Mouse (Mus musculus) hindbrain, embryonic 11.5 days (tissue): Measurements from ENCODE around the gene Gpr153. TPM values are rescaled to one million over a fixed set of nuclear protein-coding genes. Genes with fewer than 3 reads are reported as not detected.

Experiments
- ATAC-seq: fragments of 200-750 bp; cut with Nextera tagmentation; 2 replicates; pipeline ENCODE4 v1.8.0; 2017; ENCODE audit warnings: mild to moderate bottlenecking, moderate TSS enrichment, moderate library complexity; ENCODE audit not compliant: low FRiP score
- DNase-seq: peaks from one replicate; pipeline ENCODE4 v3.0.0-alpha.2; 2015; ENCODE audit warnings: low spot score
- H3K27ac ChIP-seq: fragments of 300-500 bp; sonication (generic); 2 replicates; pipeline ENCODE4 v1.5.1; 2014; ENCODE audit warnings: mild to moderate bottlenecking, low read depth, low read length
- H3K27me3 ChIP-seq: fragments of 300-500 bp; sonication (generic); 2 replicates; pipeline ENCODE4 v1.6.1; 2014; ENCODE audit warnings: mild to moderate bottlenecking, low read length, moderate library complexity, mixed read lengths; ENCODE audit not compliant: control insufficient read depth, insufficient read depth
- H3K36me3 ChIP-seq: fragments of 300-500 bp; sonication (generic); 2 replicates; pipeline ENCODE4 v1.6.1; 2014; ENCODE audit warnings: mild to moderate bottlenecking, low read length, moderate library complexity, mixed read lengths; ENCODE audit not compliant: control insufficient read depth, insufficient read depth
- H3K4me1 ChIP-seq: fragments of 300-500 bp; sonication (generic); replicated peaks from 2 replicates; pipeline ENCODE4 v1.6.1; 2014; ENCODE audit warnings: low read length, mixed read lengths; ENCODE audit not compliant: control insufficient read depth, insufficient read depth
- H3K4me2 ChIP-seq: fragments of 300-500 bp; sonication (generic); replicated peaks from 2 replicates; pipeline ENCODE4 v1.6.1; 2014; ENCODE audit warnings: mild to moderate bottlenecking, low read depth, low read length
- H3K4me3 ChIP-seq: fragments of 300-500 bp; sonication (generic); 2 replicates; pipeline ENCODE4 v1.5.1; 2014; ENCODE audit warnings: low read depth, low read length
- H3K9ac ChIP-seq: fragments of 300-500 bp; sonication (generic); 2 replicates; pipeline ENCODE4 v1.6.1; 2014; ENCODE audit warnings: low read depth, low read length
- H3K9me3 ChIP-seq: fragments of 300-500 bp; sonication (generic); 2 replicates; pipeline ENCODE4 v1.6.1; 2016; ENCODE audit warnings: low read length; ENCODE audit not compliant: control insufficient read depth
- WGBS: fragments of 180-500 bp; shearing (Covaris S2); extraction: QIAGEN DNeasy Blood & Tissue Kit; methylation state at CpG from one replicate; pipeline ENCODE4 v1.1.7; 2014; 5-methylcytosine and 5-hydroxymethylcytosine counted together
- polyA plus RNA-seq: library from polyadenylated mRNA; unstranded; fragments of >200 nt; fragmentation: Nextera tagmentation; extraction: Ambion mirVana; gene quantifications from 2 replicates; pipeline ENCODE4 v1.2.1, GENCODE M21; 2014

The Gpr153 gene
- polyA plus RNA-seq, 1 experiment from 2014 or later, result 9.5 TPM

GRCm38 (mm10) chr4:152278986-152279385 is 5.0 kb downstream of the Gpr153 start:
- WGBS, result 88% methylated on average over 23 of the region's 23 CpGs
- no peaks in the 10 kb centered on the region for H3K36me3 ChIP-seq
- peaks cover 13% of the 10 kb centered on the region for H3K4me1 ChIP-seq
- ATAC-seq (no peak), DNase-seq (no peak)
- no peak overlapping the region for H3K9ac ChIP-seq
- peaks cover 70% of the 10 kb centered on the region for H3K27me3 ChIP-seq
- H3K4me3 ChIP-seq, result no peak overlapping the region
- no peaks in the 10 kb centered on the region for H3K9me3 ChIP-seq
- no peak overlapping the region for H3K27ac ChIP-seq
- no peak overlapping the region for H3K4me2 ChIP-seq

- H3K9me3 ChIP-seq, result no peaks in the 10 kb centered on the region
- H3K36me3 ChIP-seq, result no peaks in the 10 kb centered on the region
- H3K4me3 ChIP-seq, result no peak overlapping the region
- 59% methylated on average over 15 of the region's 15 CpGs for WGBS
- peaks cover 8% of the 10 kb centered on the region; the same call in 1 of the 2 replicates for H3K4me1 ChIP-seq
- ATAC-seq (no peak), DNase-seq (no peak)
- no peak overlapping the region for H3K4me2 ChIP-seq
- peaks cover 73% of the 10 kb centered on the region for H3K27me3 ChIP-seq
- H3K27ac ChIP-seq, result no peak overlapping the region
- no peak overlapping the region for H3K9ac ChIP-seq
These were observed 7.6 kb downstream of the Gpr153 start for GRCm38 (mm10) chr4:152281601-152282000.

DNA sequence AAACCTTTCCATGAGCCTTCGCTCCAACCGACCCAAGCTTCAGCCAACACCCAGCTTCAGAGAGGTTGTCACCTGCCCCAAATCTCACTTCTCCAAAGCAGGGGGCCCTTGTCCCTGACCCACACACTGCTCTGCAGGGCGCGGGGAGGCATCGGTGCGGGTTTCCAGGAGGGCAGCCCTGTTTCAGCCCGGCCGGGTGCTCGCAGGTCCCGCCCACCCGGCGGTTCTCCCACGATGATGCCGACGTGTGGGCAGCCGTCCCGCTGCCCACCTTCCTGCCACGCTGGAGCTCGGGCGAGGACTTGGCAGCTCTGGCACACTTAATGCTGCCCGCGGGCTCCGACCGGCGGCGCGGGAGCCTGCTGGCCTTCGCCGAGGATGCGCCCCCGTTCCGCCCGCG is 8.7 kb downstream of the Gpr153 start:
- peaks cover 83% of the 10 kb centered on the region for H3K27me3 ChIP-seq
- H3K27ac ChIP-seq, result no peak overlapping the region
- peak overlapping the region; percentile 21 for H3K4me3 ChIP-seq
- ATAC-seq (no peak), DNase-seq (no peak)
- 17% methylated on average over 29 of the region's 34 CpGs for WGBS
- no peaks in the 10 kb centered on the region for H3K36me3 ChIP-seq
- peak overlapping the region; percentile 15; the same call in 1 of the 2 replicates for H3K9ac ChIP-seq
- H3K4me2 ChIP-seq, result peak overlapping the region; percentile 26
- H3K4me1 ChIP-seq, result peaks cover 19% of the 10 kb centered on the region
- H3K9me3 ChIP-seq, result no peaks in the 10 kb centered on the region

DNA sequence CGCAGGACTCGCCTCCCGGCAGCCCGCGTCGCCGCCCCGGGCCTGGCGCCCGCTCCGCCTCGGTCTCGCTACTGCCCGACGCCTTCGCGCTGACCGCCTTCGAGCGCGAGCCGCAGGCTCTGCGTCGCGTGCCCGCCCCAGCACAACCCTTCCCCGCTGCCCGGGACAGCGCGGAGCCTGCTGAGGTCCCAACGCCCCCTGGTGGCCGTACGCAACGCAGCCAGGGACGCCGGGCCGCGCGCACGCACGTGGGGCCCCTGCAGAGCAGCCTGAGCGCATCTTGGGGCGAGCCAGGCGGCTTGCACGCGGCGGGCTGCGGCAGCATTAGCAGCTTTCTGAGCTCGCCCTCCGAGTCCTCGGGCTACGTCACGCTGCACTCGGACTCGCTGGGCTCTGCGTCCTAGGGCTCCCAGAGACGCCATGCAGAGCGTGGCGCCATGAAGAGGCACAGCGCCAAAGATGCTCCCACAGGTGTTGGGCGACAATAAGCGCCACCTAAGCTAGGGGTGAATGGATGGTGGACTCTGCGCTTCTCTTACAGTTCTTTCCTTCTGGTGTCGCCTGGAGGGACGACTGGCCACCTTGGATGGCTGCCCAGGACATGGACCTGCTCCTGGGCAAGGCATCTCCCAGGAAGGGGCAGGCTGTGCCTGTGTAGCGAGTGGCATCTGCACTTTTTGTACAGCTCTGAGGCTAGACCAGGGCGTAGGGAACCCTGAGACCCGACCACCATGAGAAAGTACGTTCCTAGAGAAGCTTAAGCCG is 9.3 kb downstream of the Gpr153 start:
- H3K27me3 ChIP-seq, result peaks cover 90% of the 10 kb centered on the region
- H3K36me3 ChIP-seq, result no peaks in the 10 kb centered on the region
- ATAC-seq (peak; percentile 46), DNase-seq (peak; percentile 91)
- no peak overlapping the region for H3K27ac ChIP-seq
- peak overlapping the region; percentile 21 for H3K4me3 ChIP-seq
- 5% methylated on average over 69 of the region's 70 CpGs for WGBS
- peaks cover 23% of the 10 kb centered on the region for H3K4me1 ChIP-seq
- H3K4me2 ChIP-seq, result peak overlapping the region; percentile 26
- H3K9ac ChIP-seq, result peak overlapping the region; percentile 15; the same call in 1 of the 2 replicates
- no peaks in the 10 kb centered on the region for H3K9me3 ChIP-seq

GRCm38 (mm10) chr4:152285505-152285904 is 11.5 kb downstream of the Gpr153 start:
- Histone ChIP-seq H3K4me1 (peaks cover 27% of the 10 kb centered on the region), H3K36me3 (no peaks in the 10 kb centered on the region), H3K27ac (no peak overlapping the region), H3K4me3 (no peak overlapping the region), H3K4me2 (no peak overlapping the region), H3K9ac (no peak overlapping the region), H3K27me3 (peaks cover 90% of the 10 kb centered on the region), H3K9me3 (no peaks in the 10 kb centered on the region)
- DNase-seq, result peak; percentile 77
- 7% methylated on average over 10 of the region's 10 CpGs for WGBS
- no peak for ATAC-seq

DNA sequence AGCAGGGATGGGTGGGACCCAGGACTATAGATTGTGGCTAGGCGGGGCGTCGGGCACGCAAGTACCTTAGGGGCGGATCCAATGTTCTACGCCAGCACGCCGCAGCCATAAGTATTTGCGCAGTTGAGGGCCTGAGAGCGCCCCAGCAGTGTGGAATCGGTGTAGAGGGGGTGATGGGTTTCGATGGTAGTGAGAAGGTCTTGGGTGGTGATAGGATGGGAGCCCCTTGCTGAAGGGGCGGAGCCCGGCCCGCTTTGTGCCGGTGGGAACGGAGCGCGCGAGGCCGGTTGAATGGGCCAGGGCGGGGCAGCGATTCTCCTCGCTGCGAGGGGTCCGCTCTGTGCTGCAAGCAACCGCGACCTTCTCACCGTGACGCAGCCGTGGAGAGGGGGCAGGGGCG is 12.2 kb downstream of the Gpr153 start:
- peak; percentile 17 for ATAC-seq

DNA sequence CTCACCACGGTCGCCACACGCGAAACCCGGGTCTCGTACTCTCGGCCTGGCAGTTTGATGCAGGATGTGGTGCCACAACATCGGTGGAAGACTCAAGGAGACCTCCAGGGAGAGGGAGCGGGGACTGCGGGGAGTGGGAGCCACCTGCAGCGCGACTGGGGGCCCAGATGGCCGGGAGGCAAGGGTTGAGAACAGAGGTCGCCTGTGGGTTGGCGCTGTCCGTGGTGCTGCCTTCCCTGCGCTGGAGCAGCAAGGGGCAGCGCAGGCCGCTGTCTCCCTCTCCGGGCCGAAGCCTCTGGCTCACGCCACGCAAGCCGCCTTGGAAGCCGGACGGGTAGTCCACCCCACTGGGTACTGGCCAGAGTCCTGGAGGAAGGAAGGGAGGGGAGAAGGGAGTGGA is 12.9 kb downstream of the Gpr153 start:
- DNase-seq (peak; percentile 75), ATAC-seq (no peak)
- peak overlapping the region; percentile 23 for H3K4me3 ChIP-seq
- no peak overlapping the region; the same call in 1 of the 2 replicates for H3K9ac ChIP-seq
- H3K9me3 ChIP-seq, result no peaks in the 10 kb centered on the region
- peaks cover 32% of the 10 kb centered on the region for H3K4me1 ChIP-seq
- H3K4me2 ChIP-seq, result peak overlapping the region; percentile 52
- WGBS, result 2% methylated on average over 26 of the region's 26 CpGs
- H3K27ac ChIP-seq, result no peak overlapping the region
- H3K36me3 ChIP-seq, result no peaks in the 10 kb centered on the region
- peaks cover 89% of the 10 kb centered on the region for H3K27me3 ChIP-seq

More for the DNA sequence above, 12.2 kb downstream of the Gpr153 start:
- Histone ChIP-seq H3K9me3 (no peaks in the 10 kb centered on the region), H3K4me3 (peak overlapping the region; percentile 23), H3K4me1 (peaks cover 32% of the 10 kb centered on the region), H3K4me2 (peak overlapping the region; percentile 52), H3K9ac (no peak overlapping the region), H3K27me3 (peaks cover 90% of the 10 kb centered on the region), H3K27ac (no peak overlapping the region), H3K36me3 (no peaks in the 10 kb centered on the region)
- WGBS, result 2% methylated on average over 32 of the region's 32 CpGs
- peak; percentile 69 for DNase-seq

- DNase-seq (no peak), ATAC-seq (no peak)
- H3K36me3 ChIP-seq, result no peaks in the 10 kb centered on the region
- no peaks in the 10 kb centered on the region for H3K9me3 ChIP-seq
- peak overlapping the region; percentile 23; the same call in 1 of the 2 replicates for H3K4me3 ChIP-seq
- H3K4me2 ChIP-seq, result peak overlapping the region; percentile 52
- H3K9ac ChIP-seq, result no peak overlapping the region
- WGBS, result 11% methylated on average over 19 of the region's 19 CpGs
- peaks cover 86% of the 10 kb centered on the region for H3K27me3 ChIP-seq
- no peak overlapping the region for H3K27ac ChIP-seq
- H3K4me1 ChIP-seq, result peaks cover 38% of the 10 kb centered on the region
These were observed 13.5 kb downstream of the Gpr153 start for GRCm38 (mm10) chr4:152287317-152288120.
